Mouse (Mus musculus) urinary bladder, postnatal 4 days (tissue): ENCODE data around the gene Stau1.

Source experiments
- DNase-seq, 2 experiments: peaks; one replicate each; pipeline ENCODE4 v3.0.0; 2021 to 2022; ENCODE audit warnings: low spot score in 2 of 2

Stau1 gene

DNA sequence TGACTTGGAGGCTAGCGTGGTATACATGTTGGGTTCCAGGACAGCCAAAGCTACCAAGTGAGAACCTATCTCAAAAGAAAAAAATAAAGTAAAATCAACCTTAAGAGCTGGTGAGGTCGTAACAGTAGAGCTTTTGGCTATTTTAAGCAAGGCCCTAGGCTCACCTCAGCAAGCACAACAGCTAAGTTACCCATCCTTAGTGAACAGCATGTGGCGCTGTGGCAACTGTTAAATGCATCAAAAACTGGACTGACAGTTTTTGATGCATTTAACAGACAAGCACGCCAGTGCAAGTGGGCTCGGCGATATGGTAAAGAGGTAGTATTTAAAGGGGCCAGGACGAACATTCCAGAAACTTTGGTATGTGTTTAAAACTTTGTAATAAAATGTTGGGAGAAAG lies 5.2 kb downstream of the Stau1 start:
- DNase-seq = no peak

DNA sequence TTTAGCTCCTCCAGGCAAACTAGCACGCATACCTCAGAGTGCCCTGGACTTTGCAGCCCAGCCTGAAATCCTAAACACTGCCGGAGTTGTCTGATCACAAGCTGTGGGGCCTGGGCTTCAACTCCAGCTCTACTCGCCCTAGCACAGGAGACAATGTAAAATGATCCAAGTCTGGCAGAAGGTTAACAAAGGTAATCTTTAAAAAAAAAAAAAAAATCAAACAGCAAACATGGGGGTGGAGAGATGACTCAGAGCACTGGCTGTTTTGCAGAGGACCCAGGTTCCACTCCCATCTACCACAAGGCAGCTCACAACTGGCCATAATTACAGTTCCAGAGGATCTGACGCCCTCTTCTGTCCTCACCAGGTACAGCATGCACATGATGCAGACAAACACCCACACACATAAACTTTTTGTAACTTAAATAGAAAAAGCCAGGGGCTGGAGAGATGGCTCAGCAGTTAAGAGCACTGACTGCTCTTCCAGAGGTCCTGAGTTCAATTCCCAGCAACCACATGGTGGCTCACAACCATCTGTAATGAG lies 12.7 kb downstream of the Stau1 start:
- DNase-seq = no peak

GRCm38 (mm10) chr2:166980161-166980560 lies 15.9 kb downstream of the Stau1 start:
- DNase-seq = no peak

- no peak for DNase-seq
Measured at GRCm38 (mm10) chr2:166977490-166977889, 18.6 kb downstream of the Stau1 start.

GRCm38 (mm10) chr2:166976356-166976755 lies 19.7 kb downstream of the Stau1 start:
- DNase-seq = no peak

GRCm38 (mm10) chr2:166974177-166974872 lies 21.8 kb downstream of the Stau1 start:
- no peak for DNase-seq

DNA sequence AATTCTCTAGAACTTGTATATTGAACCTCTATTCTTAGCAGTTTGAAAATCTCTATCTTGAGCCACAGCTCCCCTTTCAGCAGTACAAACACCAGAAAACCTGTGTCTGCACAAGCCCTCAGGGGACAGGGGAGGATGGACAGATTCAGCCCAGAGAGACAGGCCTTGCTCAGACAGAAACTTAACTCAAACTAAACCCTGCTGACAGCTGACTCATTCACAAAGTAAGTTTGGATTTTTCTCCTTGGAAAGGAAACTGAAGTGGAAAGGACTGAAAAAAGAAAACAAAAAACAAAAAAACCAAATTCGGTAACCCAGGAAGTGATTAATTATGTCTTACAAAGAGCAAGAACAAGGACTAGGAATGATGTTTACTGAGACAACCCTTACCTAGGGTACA lies 22.9 kb downstream of the Stau1 start:
- no peak for DNase-seq

- no peak for DNase-seq
Measured at GRCm38 (mm10) chr2:166964773-166965172, 31.3 kb downstream of the Stau1 start.

- no peak for DNase-seq
Measured at GRCm38 (mm10) chr2:166963257-166963656, 32.8 kb downstream of the Stau1 start.

DNA sequence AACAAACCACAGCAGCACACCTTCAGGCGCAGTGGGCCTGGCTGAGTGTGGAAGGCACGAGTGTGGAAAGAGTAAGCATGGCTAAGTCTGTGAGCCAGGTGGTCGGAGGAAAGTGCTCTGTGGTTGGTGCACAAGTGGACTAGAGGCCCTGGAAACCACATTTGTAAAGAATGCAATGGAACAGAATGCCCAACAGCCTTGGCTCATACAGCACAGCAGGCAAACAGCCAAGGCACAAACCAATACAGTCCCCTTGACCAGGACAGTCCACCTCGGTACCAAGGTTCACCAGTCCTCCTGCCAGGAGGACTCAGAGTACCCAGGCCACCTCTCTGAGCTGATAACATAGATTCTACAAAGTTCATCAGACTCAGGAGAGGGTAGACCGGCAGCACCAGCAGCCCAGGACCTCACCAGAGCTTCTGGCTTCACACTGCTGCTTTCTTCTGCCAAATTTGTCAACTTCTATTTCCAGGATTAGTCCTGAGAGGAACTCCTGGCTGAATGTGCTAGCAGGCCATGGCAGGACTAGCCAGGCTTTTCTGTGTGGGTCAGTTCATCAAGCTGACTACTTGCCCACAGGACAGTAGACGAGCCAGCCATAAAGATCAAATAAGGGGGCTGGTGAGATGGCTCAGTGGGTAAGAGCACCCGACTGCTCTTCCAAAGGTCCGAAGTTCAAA lies 35.3 kb downstream of the Stau1 start:
- DNase-seq = no peak

GRCm38 (mm10) chr2:166956805-166957204 lies 39.3 kb downstream of the Stau1 start:
- no peak for DNase-seq

- no peak for DNase-seq
Measured at GRCm38 (mm10) chr2:166952151-166952550, 43.9 kb downstream of the Stau1 start.

- DNase-seq = no peak
Measured at GRCm38 (mm10) chr2:166950853-166951648, 45.0 kb downstream of the Stau1 start.

DNA sequence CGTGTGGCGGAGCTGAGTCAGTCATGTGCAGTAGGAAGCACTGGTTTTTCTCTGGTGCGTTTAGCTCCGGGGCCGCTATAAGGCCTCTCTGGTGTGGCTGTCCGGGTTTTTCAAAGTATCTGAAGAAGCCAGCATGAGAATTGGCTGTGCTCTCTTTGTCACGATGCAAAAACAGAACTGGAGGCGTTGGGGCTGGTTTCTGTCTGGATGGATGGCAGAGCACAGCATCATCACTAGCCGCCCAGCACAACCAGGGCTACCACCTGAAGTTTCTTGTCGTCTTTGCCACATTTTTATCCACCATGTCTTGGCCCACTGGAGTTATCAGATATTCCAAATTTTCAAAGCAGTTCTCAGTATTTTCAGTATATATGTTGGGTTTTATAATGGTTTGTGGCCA lies 47.2 kb downstream of the Stau1 start:
- DNase-seq = no peak

DNA sequence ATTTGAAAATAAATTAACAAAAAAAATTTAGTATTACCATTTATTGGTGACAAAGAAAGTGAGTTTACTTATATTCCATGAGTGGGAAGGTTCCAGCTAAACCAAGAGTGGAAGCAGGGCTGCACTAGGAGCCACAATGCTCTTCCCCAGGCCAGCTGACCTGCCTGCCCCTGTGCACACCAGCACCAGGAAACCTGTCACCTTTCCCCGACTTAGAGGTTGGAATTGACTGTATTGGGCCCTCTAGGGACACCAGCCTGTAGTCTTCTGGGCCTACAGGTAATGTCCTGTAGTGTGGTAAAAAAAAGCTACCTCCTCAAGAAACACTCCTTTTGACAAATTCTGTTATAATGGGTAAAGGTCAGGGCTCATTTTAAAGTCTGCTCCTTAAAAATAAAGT lies 47.9 kb downstream of the Stau1 start:
- no peak for DNase-seq

DNA sequence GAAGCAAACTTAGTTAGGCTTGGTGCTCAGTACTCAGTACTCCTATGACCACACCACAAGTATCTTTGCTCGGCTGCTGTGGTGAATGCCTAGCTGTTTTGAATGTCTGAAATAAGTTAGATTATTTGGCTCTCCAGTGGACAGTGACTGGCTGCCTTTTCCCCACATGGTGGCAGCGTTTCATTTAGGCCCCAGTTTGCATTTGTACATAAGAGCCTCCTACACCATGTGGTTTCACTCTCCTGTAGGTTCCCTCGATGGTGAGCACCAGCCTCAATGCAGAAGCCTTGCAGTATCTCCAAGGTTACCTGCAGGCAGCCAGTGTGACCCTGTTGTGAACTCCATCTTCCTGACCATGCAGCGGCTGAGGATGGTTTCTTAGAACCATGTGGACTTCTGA lies 50.6 kb downstream of the Stau1 start:
- DNase-seq = no peak

- DNase-seq = no peak
Measured at GRCm38 (mm10) chr2:166944346-166944745, 51.8 kb downstream of the Stau1 start.

DNA sequence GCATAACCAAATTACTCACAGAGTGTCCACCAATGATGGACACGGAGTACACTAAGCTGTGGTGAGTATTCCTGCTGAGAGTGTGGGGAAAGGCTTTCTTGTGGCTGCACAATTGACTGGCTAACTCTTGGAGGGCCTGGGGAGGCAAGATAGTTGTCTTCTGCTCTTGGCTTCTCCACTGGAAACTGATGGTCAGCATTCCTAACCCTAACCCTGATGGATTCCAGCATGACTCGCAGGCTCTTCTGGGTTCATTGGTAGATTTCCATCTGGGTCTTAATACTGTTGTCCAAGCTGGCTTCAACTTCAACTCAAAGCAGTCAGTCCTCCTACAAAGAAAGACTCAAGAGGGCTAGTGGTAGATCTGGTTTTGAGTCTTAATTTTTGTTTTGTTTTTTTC lies 53.0 kb downstream of the Stau1 start:
- DNase-seq = no peak

DNA sequence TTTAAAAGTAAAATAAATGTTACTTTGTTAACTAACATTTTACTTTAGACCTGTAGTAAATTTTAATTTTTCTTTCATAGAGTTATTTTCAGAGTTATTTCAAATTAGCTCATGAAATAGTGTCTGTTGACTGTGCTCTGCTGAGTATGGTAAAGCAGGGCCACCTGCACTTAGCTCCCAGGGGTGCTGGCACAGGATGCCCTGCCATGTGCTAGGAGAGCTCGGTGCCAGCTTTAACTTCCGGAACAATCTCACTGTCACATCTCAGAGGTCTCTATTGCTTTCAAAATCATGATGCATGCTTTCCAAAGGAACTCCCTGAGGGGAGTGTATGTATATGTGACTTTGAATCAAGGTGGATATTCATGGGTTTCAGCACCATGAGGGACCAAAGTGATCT lies 59.9 kb downstream of the Stau1 start:
- no peak for DNase-seq

GRCm38 (mm10) chr2:166935582-166935981 lies 60.5 kb downstream of the Stau1 start:
- no peak for DNase-seq

GRCm38 (mm10) chr2:166934416-166934815 lies 61.7 kb downstream of the Stau1 start:
- no peak for DNase-seq

- no peak for DNase-seq
Measured at GRCm38 (mm10) chr2:166933943-166934342, 62.2 kb downstream of the Stau1 start.
